Mouse (Mus musculus) 3T3-L1 (cell line): ENCODE results near the gene Doc2b.
A peak's percentile ranks its signal among the peaks of the same experiment; 100 is the strongest.

Source experiments
- DNase-seq: peaks from one replicate; pipeline ENCODE4 v3.0.0-alpha.2; 2015; ENCODE audit warnings: low read depth, low spot score

Gene Doc2b

DNA sequence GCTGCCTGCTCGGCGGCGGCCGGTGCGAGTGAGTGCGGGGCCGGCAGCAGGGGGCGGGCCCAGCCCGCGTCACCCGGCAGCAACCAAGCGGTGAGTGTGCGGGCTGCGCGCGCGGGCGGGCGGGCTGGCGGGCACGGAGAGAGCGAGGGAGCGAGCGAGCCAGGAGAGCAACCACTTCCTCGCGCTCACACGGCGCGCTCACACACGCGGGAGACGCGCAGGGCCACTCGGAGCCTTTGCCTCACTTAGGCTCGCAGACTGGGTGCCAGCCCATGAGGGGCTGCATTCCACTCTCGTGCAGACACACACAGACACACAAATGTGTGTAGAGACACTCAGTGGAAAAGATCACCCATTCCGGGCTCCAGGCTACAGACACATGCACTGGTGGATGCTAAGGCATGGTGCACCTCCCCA is at the start of gene Doc2b:
TSS of gene Doc2b (minus strand) at position 21 of the 417 bp plus-strand sequence.
- no peak for DNase-seq

- DNase-seq: no peak
These were observed 47.2 kb upstream of the Doc2b start for GRCm38 (mm10) chr11:75842904-75843619.

GRCm38 (mm10) chr11:75841503-75841902 is 45.7 kb upstream of the Doc2b start:
- no peak for DNase-seq

DNA sequence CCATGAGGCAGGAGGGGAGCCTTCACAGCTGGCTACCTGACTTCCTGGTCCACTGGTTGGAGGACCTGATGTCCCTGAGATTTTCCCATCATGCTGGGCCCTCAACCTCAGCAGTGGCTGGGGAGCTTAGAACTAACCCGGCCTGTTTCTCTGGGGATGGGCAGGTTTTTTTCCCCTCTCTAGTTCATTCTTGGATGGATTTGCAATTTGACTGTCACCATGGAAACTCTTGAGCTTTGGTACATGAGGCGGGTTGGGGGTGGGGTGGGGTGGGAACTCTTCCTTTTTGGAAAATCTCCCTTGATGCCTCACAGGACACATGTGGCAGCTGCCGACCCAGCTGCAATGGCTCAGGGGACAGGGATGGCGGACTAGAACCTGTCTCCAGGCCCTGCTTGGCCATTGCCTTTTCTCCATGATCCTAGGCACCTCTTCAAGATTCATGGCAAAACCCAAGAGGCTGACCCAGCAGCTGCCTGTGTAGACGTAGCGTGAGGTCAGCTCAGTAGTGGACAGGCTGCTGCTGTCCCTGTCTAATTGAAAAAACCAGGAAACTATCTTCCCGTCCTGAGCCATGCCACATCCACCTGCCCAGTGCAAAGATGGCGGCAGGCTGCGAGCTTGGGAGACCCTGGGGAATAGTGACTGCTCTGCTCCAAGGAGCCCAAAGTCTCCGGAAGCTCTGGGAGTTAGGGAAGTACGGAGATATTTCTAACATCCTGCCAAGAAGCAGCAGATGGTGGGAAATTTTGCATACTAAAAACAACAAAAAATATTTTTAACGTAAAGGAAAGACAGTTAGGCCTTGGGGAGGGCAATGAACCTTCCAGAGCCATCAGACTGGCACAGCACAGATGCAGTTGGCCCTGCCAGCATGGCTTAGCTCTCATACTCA is 43.9 kb upstream of the Doc2b start:
- DNase-seq: no peak

- no peak for DNase-seq
These were observed 43.1 kb upstream of the Doc2b start for GRCm38 (mm10) chr11:75838861-75839426.

- DNase-seq: no peak
These were observed 40.4 kb upstream of the Doc2b start for GRCm38 (mm10) chr11:75836240-75836610.

GRCm38 (mm10) chr11:75835587-75836239 is 39.9 kb upstream of the Doc2b start:
- DNase-seq: no peak

DNA sequence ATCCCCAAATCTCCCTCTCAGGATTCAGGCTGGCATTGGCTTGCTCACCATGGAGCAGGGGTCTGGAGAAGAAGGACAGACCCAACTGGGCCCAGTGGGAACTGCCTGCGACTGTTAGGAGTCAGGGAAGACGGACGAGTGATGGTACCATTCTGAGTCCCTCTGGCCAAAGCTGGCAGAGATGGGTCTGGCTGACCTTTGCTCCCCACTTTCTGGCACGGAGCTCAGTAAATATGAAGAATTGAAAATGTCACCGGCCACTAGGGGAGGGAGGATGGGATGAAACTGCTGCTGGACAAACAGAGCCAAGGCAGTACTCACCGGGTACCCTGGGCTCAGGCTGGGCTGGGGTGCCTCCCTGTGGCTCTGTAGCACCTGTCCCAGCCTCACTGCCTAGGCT is 37.2 kb upstream of the Doc2b start:
- DNase-seq: no peak

- DNase-seq: no peak
These were observed 34.5 kb upstream of the Doc2b start for GRCm38 (mm10) chr11:75830386-75830785.

DNA sequence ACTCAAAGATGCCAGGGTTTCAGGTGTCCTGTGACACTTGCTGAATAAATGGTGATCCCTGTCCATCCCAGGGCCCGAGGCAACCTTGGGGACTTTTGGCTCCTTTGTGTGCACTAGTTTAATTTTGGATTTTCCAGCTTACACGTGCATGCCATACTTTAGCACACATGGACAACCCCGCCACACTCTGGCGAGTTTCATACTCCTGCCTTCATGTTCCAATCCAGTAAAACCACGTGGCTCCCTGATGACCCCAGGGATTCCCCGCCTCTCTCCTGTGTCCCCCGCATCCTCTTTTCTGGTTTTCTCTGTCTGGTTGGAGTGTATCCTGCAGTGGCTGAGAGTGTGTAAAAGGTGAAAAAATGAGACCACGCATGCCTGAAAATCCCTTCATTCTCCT is 31.6 kb upstream of the Doc2b start:
- DNase-seq: no peak

- no peak for DNase-seq
These were observed 27.7 kb upstream of the Doc2b start for GRCm38 (mm10) chr11:75823506-75823905.

DNA sequence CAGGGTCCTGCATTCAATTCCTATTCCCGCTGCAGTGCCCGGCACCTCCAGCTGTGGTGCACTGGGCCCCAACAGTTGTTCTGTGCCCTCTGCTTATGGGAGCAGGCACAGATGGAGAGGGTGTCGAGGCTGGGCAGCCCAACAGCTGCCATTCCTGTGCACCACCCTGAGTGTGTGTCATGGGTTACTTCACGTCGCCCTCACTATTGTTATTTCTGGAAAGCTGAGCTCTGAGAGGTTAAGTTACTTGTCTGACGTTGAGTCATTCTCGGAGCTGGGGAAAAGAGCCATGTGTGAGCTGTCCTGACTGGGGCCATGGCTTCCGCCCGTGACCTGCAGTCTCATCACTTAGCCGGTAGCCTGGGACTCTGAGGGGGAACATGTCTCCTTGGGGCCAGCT is 17.2 kb upstream of the Doc2b start:
- DNase-seq: peak; percentile 78

DNA sequence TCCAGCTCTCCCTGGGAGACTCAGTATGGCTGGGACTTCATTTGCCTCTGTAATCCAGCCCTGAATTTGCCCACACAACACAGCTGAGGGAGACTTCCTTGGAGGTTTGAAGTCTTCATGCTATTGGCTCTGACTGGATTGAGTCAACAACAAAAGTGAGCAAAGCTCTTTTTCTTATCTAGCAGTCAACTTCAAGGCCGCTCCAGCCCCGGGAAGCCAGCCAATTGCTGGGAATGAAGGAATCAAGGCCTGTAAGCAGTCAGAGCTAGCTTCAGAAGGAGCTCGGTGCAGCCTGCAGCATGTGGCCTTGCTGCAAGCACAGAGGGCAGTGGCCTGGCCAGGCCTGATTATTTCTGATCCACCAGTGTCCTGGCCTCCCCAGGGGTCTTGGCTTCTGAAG is 16.1 kb upstream of the Doc2b start:
- peak; percentile 93 for DNase-seq

- no peak for DNase-seq
These were observed 14.7 kb upstream of the Doc2b start for GRCm38 (mm10) chr11:75810526-75810925.

- DNase-seq: no peak
These were observed 11.6 kb upstream of the Doc2b start for GRCm38 (mm10) chr11:75807486-75807885.

GRCm38 (mm10) chr11:75801771-75802550 is 6.1 kb upstream of the Doc2b start:
- DNase-seq: peak; percentile 8

GRCm38 (mm10) chr11:75801369-75801768 is 5.5 kb upstream of the Doc2b start:
- DNase-seq: no peak

GRCm38 (mm10) chr11:75796536-75797246 is 842 bp upstream of the Doc2b start:
- DNase-seq: no peak

DNA sequence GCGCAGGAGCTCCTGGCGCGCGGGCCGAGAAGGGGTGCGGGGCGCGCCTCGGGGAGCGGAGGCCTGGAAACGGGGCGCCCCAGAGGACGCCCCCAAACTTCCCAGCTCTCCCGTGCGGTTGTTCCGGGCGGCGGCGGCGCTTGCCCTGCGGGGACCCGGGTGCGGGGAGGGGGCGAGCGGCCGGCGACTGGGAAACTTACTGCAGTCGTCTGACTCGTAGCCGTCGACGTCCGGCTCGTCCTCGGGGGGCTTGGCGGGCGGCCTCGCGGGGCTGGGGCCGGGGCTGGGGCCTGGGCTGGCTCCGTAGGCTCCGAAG is 570 bp downstream of the Doc2b start:
- no peak for DNase-seq

GRCm38 (mm10) chr11:75794602-75795320 is 1.1 kb downstream of the Doc2b start:
- no peak for DNase-seq
